Mouse (Mus musculus) cerebellum, adult 9-11 months (tissue): ENCODE data around the gene Scarb1.

Experiments
- DNase-seq: peaks from one replicate; pipeline ENCODE4 v3.0.0; 2022

Scarb1 gene

DNA sequence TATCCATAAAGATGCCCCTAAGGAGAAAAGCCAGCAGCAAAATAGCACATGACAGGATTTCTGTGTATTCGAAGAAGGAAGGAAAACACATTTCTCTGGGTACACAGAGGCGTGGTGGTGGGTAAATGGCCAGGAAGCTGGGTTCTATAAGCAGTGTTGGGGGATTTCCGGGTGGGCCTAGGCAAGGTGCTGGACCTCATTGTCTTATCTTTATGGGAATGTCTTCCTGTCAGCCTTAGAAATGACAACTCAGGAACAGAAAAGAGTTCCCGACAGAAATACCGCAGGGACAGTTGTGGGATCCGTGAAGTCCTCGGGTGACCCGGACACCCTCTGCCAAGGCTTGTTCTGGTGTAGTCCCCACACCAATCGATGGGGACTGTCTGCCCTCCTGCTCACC lies 42.7 kb downstream of the Scarb1 start:
- no peak for DNase-seq

GRCm38 (mm10) chr5:125297171-125297570 lies 43.7 kb downstream of the Scarb1 start:
- no peak for DNase-seq

DNA sequence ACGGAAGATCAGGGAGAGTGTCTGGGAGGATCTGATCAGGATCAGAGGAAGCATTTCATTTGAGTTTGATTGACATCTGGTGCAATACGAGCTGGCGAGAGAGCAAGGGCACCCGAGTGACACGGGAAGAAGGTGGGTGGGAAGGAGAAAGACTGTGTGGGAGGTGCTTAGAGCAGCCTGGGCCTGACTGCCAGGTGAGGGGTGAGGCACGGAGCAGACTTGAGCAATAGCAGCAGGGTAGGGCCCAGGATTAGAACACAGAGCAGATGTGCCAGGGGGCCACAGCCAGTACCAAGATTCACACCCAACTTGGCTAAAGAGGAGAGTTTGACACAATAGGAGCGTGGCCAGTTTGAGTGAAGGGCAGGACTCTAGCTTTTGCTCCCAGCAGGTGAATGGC lies 47.9 kb downstream of the Scarb1 start:
- DNase-seq, result no peak

DNA sequence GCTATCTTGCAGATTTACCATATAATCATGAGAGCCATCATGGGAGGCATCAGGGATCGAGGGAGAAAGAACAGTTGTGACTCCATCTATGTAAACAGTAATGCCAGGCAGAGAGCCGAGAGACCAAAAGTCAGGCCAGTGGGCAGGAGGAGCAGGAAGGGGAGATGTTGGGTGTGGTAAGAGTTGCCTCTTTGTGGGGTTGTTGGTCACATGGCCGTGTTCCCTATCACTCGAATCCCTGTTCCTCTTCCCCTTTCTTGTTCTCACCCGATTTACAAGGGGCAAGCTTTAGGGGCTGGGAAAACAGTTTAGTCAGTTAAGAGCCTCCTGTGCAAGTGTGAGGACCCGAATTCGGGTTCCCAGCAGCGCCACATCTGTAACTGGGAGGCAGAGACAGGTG lies 49.0 kb downstream of the Scarb1 start:
- no peak for DNase-seq

- DNase-seq, result no peak
Observed at GRCm38 (mm10) chr5:125291387-125291786, 49.5 kb downstream of the Scarb1 start.

DNA sequence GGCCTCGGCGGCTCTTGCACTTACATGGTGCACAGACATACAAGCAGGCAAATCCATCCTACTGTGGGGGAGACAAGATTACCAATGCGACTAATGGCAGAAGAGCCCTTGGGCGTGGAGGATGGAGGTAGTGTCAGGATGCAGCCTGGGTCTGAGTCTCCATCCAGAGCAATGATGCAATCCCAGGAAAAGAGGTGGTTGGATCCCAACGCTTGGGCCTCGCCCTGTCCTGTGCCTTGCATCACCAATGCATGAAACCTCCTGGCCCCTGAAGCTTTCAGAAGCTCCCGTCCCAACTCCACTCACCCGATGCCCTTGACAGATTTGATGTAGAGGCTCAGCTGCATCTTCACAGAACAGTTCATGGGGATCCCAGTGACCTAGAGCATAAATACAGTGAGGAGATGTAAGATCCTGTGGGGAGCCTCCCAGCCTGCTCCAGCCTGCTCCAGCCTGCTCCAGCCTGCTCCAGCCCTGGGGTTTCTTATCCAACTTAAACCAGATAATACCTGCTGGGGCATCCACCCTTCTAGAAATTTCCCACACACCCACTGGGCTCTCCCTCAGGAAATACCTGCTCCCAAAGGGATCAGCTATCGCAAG lies 53.7 kb downstream of the Scarb1 start:
- DNase-seq, result no peak

GRCm38 (mm10) chr5:125286090-125286489 lies 54.8 kb downstream of the Scarb1 start:
- no peak for DNase-seq

GRCm38 (mm10) chr5:125283748-125284640 lies 56.9 kb downstream of the Scarb1 start:
- peak; percentile 70 for DNase-seq

DNA sequence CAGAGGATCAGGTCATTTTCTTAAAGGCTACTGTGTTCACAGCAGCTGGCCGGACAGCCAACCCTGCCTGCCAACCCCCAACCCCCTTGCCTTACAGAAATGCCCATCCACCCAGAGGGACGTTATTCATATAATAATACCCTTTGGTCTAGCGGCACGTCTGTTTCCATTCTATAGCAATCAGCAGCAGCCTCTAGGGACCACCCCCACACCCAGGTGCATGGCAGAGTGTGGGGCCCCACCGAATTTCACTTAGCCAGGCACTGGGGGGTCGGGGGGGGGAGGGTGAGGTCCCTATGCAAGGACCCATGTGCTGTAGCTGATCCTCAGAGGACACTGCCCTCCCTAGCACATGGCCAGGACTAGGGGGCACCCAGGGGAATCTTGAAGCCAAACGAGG lies 61.7 kb downstream of the Scarb1 start:
- no peak for DNase-seq

DNA sequence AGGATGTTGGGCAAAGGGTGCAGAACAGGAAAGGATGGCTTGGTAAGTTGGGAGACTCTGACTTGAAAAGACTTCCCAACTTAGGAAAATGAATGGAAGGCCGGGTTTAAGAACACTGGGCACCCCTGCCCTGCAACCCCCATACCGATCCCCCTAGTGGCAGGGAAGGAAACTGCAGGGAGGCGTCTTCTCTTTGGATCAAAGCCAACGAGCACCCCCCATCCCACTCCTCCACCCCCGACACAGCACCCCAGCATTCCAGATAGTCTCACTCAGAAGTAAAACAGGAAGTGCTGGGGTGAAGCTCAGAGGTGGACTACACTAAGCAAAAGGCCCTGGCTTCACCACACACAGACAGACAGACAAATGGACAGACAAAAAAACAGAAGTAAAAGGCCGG lies 62.6 kb downstream of the Scarb1 start:
- DNase-seq, result no peak

GRCm38 (mm10) chr5:125277313-125277712 lies 63.6 kb downstream of the Scarb1 start:
- DNase-seq, result peak; percentile 67

GRCm38 (mm10) chr5:125276765-125277164 lies 64.1 kb downstream of the Scarb1 start:
- peak; percentile 63 for DNase-seq

- DNase-seq, result peak; percentile 8
Observed at GRCm38 (mm10) chr5:125275315-125275714, 65.6 kb downstream of the Scarb1 start.

DNA sequence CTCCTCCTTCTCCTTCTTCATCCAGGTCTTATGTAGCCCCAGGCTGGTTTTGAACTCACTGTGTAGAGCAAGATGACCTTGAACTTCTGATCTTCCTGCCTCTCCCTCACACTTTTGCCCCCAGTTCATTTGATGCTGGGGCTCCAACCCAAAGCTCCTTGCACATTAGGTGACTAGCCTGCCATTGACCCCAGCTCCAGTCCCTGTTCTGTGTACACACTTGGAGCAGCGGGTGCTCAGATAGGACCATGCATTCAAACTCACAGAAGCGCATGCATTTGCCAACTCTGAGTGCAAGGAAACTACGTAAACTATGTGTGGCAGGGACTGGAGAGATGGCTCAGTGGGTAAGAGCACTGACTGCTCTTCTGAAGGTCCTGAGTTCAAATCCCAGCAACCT lies 66.1 kb downstream of the Scarb1 start:
- peak; percentile 5 for DNase-seq

GRCm38 (mm10) chr5:125274182-125274581 lies 66.7 kb downstream of the Scarb1 start:
- no peak for DNase-seq

DNA sequence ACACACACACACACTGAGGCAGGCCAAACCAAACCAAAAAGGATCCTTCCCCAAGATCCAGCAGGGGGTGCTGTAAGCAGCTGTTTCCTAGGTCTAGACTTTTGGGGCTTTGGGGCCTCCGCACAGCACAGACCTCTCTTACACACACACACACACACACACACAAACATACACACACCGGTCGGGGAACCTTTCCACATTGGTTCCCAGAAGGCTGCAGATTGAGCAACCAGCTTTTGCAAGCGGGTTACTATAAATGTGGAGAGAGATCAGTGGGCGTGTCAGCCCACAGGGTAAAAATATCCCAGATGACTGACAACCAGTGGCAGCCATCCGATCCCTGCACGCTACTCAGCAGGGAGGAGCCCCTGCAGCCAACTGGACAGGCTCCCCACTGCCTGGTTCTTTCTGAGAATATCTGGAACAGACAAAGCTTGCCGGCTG lies 67.2 kb downstream of the Scarb1 start:
- peak; percentile 68 for DNase-seq

DNA sequence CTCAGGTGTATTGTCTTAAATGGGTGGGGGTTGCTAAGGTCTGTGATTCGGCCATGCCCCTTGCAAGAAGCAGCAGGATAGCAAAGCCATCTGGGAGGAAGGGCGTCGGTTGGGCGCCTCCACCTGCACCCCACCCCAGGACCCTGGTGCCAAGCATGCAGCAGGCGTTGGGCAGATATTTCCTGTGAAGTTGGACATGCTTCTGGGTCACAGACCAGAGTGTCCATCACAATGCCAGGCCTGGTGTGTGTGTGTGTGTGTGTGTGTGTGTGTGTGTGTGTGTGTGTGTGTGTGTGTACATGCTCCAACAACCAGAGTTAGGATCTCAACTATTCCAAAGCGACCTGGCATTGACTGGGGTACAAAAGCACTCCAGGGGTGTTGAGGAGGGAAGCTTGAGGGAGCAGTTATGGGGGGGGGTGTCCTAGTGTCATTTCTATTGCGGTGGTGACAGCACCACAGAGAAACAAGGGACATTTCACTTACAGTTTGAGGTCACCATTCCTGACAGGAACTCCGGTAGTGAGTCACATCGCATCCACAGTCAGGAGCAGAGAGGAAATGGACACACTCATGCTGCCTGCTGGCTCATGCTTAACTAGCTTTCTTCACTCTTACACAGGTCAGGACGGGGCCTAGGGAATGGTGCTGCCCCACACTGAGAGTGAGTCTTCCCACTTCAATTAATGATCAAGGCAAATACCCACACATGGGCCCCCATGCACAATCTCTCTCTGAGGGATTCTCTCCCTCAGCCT lies 68.5 kb downstream of the Scarb1 start:
- peak; percentile 30 for DNase-seq

DNA sequence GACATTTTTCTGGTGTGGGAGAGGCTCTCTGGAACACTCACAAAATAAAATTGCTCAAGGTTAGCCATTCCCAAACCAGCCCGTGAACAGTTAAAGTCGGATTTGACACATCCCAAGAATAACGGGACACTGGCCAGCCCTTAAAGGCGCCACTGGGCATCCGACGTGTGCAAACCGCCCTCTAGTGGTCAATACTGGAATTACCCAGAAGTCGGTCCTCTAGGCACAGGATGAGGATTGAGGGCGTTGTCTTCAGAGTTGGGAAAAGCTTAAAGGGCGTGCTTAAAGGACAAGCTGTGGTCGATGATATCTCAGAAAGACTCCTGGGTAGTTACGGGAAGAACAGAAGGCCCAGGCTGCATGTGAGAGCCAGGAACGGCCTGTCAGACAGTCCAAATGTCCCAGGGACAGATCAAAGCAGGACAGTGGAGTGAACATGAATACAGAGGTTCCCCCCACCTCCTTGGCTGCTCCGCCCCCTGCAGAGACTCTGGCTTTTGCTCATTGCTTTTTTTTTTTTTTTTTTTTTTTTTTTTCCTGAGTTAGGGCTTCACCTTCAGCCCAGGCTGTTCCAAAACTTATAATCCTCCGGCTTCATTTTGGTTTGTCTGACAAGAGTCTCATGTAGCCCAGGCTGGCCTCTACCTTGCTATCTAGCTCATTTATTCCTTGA lies 69.2 kb downstream of the Scarb1 start:
- peak; percentile 77 for DNase-seq

DNA sequence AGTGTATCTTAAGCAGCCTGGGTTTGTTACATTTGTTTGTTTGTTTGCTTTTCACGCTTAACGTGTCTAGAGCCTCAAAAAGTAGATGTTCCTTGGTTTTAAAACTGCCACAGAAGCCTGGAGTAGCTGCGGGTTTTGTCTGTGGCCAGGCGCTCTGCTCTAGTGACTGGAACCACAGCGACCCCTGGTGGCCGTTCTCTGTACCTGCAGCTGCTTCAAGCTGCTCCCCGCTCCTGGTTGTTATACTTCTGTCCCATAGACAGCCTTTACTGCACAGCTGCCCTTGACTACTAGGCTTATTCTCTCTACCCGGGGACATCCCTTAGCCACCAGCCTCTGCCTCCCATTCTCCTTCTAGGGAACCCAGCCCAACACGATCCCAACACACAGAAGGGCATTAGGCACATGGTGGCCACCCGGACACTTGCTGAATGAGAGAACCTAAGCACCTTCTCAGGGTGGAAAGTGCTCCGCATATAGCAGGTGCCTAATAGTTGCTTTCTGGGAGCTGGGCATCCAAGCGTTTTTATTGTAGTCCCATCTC lies 70.2 kb downstream of the Scarb1 start:
- DNase-seq, result peak; percentile 67

DNA sequence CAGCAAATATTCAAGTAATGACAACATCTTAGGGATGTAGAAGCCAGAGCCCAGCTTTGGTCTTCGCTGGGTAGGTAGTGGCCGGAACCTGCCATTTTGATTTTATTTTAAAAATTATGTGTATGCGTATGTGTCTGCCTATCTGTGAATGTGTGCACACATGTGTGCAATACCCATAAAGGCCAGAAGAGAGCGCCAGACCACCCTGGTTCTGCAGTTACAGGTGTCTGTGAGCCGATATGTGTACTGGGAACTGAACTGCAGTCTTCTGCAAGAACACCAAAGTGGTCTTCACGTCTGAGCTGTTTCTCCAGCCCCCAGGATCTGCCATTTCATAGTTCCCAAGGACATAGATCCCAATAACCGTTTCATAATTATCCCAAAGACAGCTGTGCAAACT lies 71.1 kb downstream of the Scarb1 start:
- no peak for DNase-seq

GRCm38 (mm10) chr5:125269399-125269798 lies 71.5 kb downstream of the Scarb1 start:
- no peak for DNase-seq

DNA sequence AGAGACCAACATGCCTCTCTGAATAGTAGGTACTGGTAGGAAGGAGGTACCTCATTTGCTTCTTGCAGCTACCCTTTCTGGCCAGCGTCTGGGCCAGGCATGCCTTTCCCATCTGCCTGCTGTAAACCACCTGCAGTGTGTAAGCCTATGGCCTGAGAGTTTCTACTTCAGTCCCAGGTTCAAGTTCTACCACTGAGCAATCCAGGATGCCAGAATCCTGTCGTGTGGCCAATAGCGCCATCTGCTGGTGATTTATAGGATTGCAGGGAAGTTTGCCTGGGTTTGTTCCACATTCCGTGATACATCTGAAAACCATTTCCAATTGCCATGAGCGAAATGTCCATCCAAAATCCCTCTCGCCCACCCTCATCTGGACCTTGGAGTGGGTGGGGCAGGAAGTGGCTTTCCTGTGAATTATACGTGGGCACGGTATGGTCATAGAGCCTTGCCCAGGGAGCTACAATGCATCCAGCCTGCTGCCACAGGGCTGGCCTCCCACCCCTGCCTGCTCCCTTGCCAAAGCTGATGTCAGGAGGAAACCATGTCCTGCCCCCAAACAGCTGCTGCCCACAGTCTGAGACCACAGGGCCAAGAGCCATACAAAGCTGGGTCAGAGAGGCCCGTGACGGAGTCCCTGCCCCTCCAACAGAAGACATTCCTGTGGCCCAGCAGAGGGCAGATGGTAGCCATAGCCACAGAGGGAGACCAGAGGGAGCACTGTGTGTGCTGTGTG lies 72.7 kb downstream of the Scarb1 start:
- peak; percentile 76 for DNase-seq
